Mouse (Mus musculus) intestine, embryonic 15.5 days (tissue): Measurements from ENCODE around the gene Dgkh. TPM values are rescaled to one million over a fixed set of nuclear protein-coding genes. Genes with fewer than 3 reads are reported as not detected.

ENCODE experiments used
- ATAC-seq: fragments of 200-750 bp; cut with Nextera tagmentation; 2 replicates; pipeline ENCODE4 v1.8.0; 2017; ENCODE audit warnings: moderate TSS enrichment, moderate library complexity
- H3K27ac ChIP-seq: fragments of 300-500 bp; sonication (generic); 2 replicates; pipeline ENCODE4 v1.5.1; 2015; ENCODE audit warnings: mild to moderate bottlenecking, inconsistent platforms
- H3K27me3 ChIP-seq: fragments of 300-500 bp; sonication (generic); replicated peaks from 2 replicates; pipeline ENCODE4 v1.6.1; 2015; ENCODE audit warnings: inconsistent platforms
- H3K36me3 ChIP-seq: fragments of 300-500 bp; sonication (generic); 2 replicates; pipeline ENCODE4 v1.6.1; 2015; ENCODE audit warnings: inconsistent platforms
- H3K4me1 ChIP-seq: fragments of 300-500 bp; sonication (generic); replicated peaks from 2 replicates; pipeline ENCODE4 v1.6.1; 2015; ENCODE audit warnings: inconsistent platforms
- H3K4me2 ChIP-seq: fragments of 300-500 bp; sonication (generic); replicated peaks from 2 replicates; pipeline ENCODE4 v1.6.1; 2015; ENCODE audit warnings: mild to moderate bottlenecking, inconsistent platforms
- H3K4me3 ChIP-seq: fragments of 300-500 bp; sonication (generic); replicated peaks from 2 replicates; pipeline ENCODE4 v1.5.1; 2015; ENCODE audit warnings: inconsistent platforms
- H3K9ac ChIP-seq: fragments of 300-500 bp; sonication (generic); 2 replicates; pipeline ENCODE4 v1.6.1; 2015; ENCODE audit warnings: inconsistent platforms
- H3K9me3 ChIP-seq: fragments of 300-500 bp; sonication (generic); 2 replicates; pipeline ENCODE4 v1.6.1; 2016; ENCODE audit warnings: inconsistent platforms
- WGBS: fragments of 180-500 bp; shearing (Covaris S2); methylation state at CpG from one replicate; pipeline ENCODE4 v1.1.7; 2015; 5-methylcytosine and 5-hydroxymethylcytosine counted together
- polyA plus RNA-seq: library from polyadenylated mRNA; unstranded; fragments of >200 nt; fragmentation: Nextera tagmentation; extraction: Ambion mirVana; gene quantifications from 2 replicates; pipeline ENCODE4 v1.2.1, GENCODE M21; 2015

The Dgkh gene
- polyA plus RNA-seq, 1 experiment from 2014 or later: 1.2 TPM

DNA sequence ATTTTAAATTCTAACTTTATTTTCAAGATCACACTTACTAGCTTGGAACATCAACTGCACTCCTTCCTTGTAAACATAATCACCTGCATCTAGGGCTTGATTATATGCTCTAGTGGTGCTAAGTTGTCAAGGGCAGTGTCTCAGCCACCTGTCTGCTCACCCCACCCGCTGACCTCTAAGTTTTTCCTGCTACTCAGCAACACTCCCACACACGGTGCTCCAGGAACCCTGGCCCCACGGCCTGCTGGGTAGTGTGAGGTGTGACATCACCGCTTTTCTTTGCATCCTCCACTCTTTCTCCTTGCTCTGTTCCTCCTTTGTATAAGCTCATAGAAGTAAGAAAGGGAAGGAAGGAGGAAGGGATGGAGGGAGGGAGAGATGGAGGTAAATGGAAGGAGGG is 21.9 kb downstream of the Dgkh start:
- Histone ChIP-seq H3K4me2 (no peak overlapping the region), H3K4me1 (no peaks in the 10 kb centered on the region), H3K36me3 (no peaks in the 10 kb centered on the region), H3K9ac (no peak overlapping the region), H3K4me3 (no peak overlapping the region), H3K27ac (no peak overlapping the region), H3K9me3 (no peaks in the 10 kb centered on the region), H3K27me3 (no peaks in the 10 kb centered on the region)
- 74% methylated on average over 4 of the region's 4 CpGs for WGBS
- no peak for ATAC-seq

DNA sequence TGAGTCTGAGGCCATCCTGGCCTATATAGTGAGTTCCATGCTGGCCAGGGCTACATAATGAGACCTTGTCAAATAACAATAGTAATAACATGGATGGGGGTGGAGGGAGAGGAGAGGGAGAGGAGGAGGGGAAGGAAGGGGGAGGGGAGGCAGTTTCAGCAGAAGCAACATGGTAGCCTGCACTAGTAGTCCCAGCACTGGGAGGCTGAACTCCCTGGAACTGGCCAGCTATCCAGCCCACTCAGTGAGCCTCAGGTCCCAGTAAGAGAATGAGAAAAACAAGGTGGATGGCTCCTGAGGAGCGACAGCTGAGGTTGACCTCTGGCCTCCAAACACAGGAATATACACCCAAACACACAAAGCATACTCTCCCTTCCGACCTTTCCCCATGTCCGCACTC is 27.0 kb downstream of the Dgkh start:
- no peaks in the 10 kb centered on the region for H3K9me3 ChIP-seq
- 0 out of 2 replicates have a peak, but pooled peaks cover 2% of the 10 kb centered on the region for H3K4me1 ChIP-seq
- no peaks in the 10 kb centered on the region for H3K27me3 ChIP-seq
- H3K4me3 ChIP-seq: no peak overlapping the region
- no peak overlapping the region for H3K27ac ChIP-seq
- no peak for ATAC-seq
- no peak overlapping the region for H3K4me2 ChIP-seq
- no peak overlapping the region for H3K9ac ChIP-seq
- WGBS: 81% methylated on average over 3 of the region's 3 CpGs
- no peaks in the 10 kb centered on the region for H3K36me3 ChIP-seq

- H3K9me3 ChIP-seq: no peaks in the 10 kb centered on the region
- H3K4me2 ChIP-seq: no peak overlapping the region
- no peak overlapping the region for H3K4me3 ChIP-seq
- ATAC-seq: no peak
- no peaks in the 10 kb centered on the region for H3K27me3 ChIP-seq
- no peak overlapping the region for H3K9ac ChIP-seq
- no peak overlapping the region for H3K27ac ChIP-seq
- H3K36me3 ChIP-seq: no peaks in the 10 kb centered on the region
- WGBS: 76% methylated on average over 4 of the region's 4 CpGs
- peaks cover 10% of the 10 kb centered on the region; the same call in 1 of the 2 replicates for H3K4me1 ChIP-seq
Measured at GRCm38 (mm10) chr14:78703989-78704388, 28.6 kb downstream of the Dgkh start.

- H3K4me3 ChIP-seq: no peak overlapping the region
- no peaks in the 10 kb centered on the region for H3K36me3 ChIP-seq
- WGBS: 84% methylated on average over 6 of the region's 6 CpGs
- H3K27me3 ChIP-seq: no peaks in the 10 kb centered on the region
- H3K27ac ChIP-seq: no peak overlapping the region
- H3K9me3 ChIP-seq: no peaks in the 10 kb centered on the region
- H3K4me1 ChIP-seq: peaks cover 10% of the 10 kb centered on the region; the same call in 1 of the 2 replicates
- no peak overlapping the region for H3K9ac ChIP-seq
- no peak overlapping the region for H3K4me2 ChIP-seq
- no peak for ATAC-seq
Measured at GRCm38 (mm10) chr14:78703361-78703760, 29.2 kb downstream of the Dgkh start.

DNA sequence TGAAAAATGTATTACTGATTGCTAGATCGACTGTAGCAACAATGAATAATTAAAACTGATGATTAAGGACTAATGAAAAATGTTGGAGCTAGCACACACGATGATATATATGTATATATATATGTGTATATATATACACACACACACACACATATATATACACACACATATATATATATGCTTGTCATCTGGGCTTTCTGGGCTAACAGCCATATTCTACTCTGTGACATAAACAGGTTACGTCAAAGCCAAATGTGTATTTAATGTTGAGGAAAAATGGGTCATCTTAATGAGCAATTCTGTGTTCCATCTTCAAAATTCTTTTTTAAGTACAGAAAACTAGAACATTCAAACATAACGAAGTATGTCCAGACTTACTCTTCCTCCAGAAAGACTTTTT is 30.5 kb downstream of the Dgkh start:
- Histone ChIP-seq H3K4me3 (no peak overlapping the region), H3K4me2 (no peak overlapping the region), H3K27ac (no peak overlapping the region), H3K9ac (no peak overlapping the region), H3K4me1 (peaks cover 10% of the 10 kb centered on the region; the same call in 1 of the 2 replicates), H3K36me3 (no peaks in the 10 kb centered on the region), H3K27me3 (no peaks in the 10 kb centered on the region), H3K9me3 (no peaks in the 10 kb centered on the region)
- no peak for ATAC-seq
- WGBS: 54% methylated on average over 4 of the region's 4 CpGs

- H3K36me3 ChIP-seq: no peaks in the 10 kb centered on the region
- no peak overlapping the region for H3K27ac ChIP-seq
- H3K4me1 ChIP-seq: peaks cover 10% of the 10 kb centered on the region; the same call in 1 of the 2 replicates
- H3K27me3 ChIP-seq: no peaks in the 10 kb centered on the region
- ATAC-seq: no peak
- no peaks in the 10 kb centered on the region for H3K9me3 ChIP-seq
- WGBS: 52% methylated on average over 8 of the region's 8 CpGs
- H3K4me3 ChIP-seq: no peak overlapping the region
- H3K9ac ChIP-seq: no peak overlapping the region
- H3K4me2 ChIP-seq: no peak overlapping the region
Measured at GRCm38 (mm10) chr14:78701501-78701900, 31.1 kb downstream of the Dgkh start.

DNA sequence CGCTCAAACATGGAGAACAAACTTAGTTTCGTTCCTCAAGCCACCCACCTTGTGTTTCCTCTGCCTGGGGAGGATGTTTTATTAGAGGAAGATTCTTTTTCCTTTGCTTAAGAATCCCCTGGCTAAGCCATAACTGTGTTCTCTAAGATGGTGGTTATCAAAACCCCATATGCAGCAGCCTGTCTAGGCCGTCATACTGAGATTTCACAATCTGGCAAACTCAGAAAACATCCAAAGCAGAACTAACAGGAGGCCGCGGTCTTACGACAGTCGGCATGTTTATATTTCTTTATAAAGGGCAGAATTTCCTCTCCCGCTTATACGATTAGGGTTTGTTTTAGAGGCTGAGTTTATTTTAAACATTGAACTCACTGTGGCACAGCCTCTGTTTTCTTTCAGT is 31.5 kb downstream of the Dgkh start:
- Histone ChIP-seq H3K9ac (no peak overlapping the region), H3K27me3 (no peaks in the 10 kb centered on the region), H3K4me2 (no peak overlapping the region), H3K36me3 (no peaks in the 10 kb centered on the region), H3K4me3 (no peak overlapping the region), H3K9me3 (no peaks in the 10 kb centered on the region), H3K4me1 (peaks cover 10% of the 10 kb centered on the region; the same call in 1 of the 2 replicates), H3K27ac (no peak overlapping the region)
- 43% methylated on average over 9 of the region's 9 CpGs for WGBS
- ATAC-seq: no peak

DNA sequence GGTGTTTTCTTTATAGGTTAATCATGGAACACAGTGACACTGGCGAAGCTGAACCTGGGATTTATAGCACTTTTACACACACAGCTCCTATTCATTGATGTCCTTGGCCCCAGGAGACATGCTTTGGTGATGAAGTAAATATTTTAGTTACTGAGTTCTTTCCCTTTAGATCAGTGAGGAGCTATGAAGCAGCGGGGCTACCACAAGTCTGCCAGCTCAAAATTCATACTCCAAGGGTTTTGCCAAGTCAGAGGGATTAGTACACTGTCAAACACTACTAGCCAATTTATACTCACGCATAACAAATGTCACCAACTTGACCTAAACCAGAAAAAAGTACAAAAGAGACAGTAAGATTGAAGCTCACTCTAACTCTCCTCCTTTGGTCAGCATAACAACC is 32.9 kb downstream of the Dgkh start:
- no peaks in the 10 kb centered on the region for H3K36me3 ChIP-seq
- 62% methylated on average over 3 of the region's 3 CpGs for WGBS
- H3K4me2 ChIP-seq: no peak overlapping the region
- peaks cover 10% of the 10 kb centered on the region; the same call in 1 of the 2 replicates for H3K4me1 ChIP-seq
- no peak for ATAC-seq
- H3K9me3 ChIP-seq: no peaks in the 10 kb centered on the region
- no peaks in the 10 kb centered on the region for H3K27me3 ChIP-seq
- no peak overlapping the region for H3K9ac ChIP-seq
- H3K27ac ChIP-seq: no peak overlapping the region
- H3K4me3 ChIP-seq: no peak overlapping the region

- Histone ChIP-seq H3K4me1 (peaks cover 10% of the 10 kb centered on the region; the same call in 1 of the 2 replicates), H3K9ac (no peak overlapping the region), H3K27ac (no peak overlapping the region), H3K9me3 (no peaks in the 10 kb centered on the region), H3K36me3 (no peaks in the 10 kb centered on the region), H3K4me2 (no peak overlapping the region), H3K4me3 (no peak overlapping the region), H3K27me3 (no peaks in the 10 kb centered on the region)
- WGBS: 67% methylated on average over 5 of the region's 5 CpGs
- no peak for ATAC-seq
Measured at GRCm38 (mm10) chr14:78699196-78699595, 33.4 kb downstream of the Dgkh start.

DNA sequence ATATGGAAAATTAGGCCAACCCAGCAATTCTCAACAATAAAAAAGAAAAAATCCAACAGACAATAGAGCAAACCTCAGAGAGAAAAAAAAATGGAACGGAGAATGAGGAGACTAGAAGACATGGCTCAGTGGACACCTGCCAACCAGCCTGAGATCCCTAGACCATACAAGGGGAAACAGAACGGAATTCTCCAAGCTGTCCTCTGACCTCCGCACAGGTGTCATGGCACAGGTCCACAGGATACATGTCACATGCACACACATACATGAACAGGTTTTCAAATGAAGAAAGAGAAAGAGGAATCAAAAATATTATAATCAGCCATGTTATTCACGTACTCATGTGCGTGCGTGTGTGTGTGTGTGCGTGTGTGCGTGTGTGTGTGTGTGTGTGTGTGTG is 38.5 kb downstream of the Dgkh start:
- no peaks in the 10 kb centered on the region for H3K9me3 ChIP-seq
- no peak overlapping the region for H3K4me2 ChIP-seq
- WGBS: 93% methylated on average over 8 of the region's 8 CpGs
- H3K4me1 ChIP-seq: no peaks in the 10 kb centered on the region
- no peaks in the 10 kb centered on the region for H3K36me3 ChIP-seq
- H3K27me3 ChIP-seq: no peaks in the 10 kb centered on the region
- no peak overlapping the region for H3K27ac ChIP-seq
- ATAC-seq: no peak
- H3K4me3 ChIP-seq: no peak overlapping the region
- H3K9ac ChIP-seq: no peak overlapping the region

DNA sequence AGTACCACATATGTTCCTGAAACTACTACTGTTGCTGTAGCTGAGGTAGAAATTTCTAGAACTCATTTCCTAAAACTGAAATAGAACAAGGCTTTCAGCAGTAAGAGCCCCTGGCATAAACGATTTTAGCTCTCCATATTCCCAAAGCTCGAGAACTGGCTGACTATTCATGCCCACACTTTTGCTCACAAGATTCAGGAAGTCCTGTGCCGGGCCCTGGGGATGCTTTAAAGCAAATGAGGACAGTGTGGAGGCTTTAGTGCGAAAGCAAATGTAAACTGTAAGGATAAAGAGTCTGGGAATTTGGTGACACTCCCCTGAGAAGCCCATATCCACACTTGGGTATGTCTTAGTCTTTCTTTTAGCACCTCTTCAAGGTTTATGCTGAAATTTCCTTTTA is 40.0 kb downstream of the Dgkh start:
- Histone ChIP-seq H3K9me3 (no peaks in the 10 kb centered on the region), H3K4me2 (no peak overlapping the region), H3K27ac (no peak overlapping the region), H3K4me1 (no peaks in the 10 kb centered on the region), H3K27me3 (no peaks in the 10 kb centered on the region), H3K4me3 (no peak overlapping the region), H3K36me3 (no peaks in the 10 kb centered on the region), H3K9ac (no peak overlapping the region)
- ATAC-seq: no peak
- 48% methylated on average over 4 of the region's 4 CpGs for WGBS

DNA sequence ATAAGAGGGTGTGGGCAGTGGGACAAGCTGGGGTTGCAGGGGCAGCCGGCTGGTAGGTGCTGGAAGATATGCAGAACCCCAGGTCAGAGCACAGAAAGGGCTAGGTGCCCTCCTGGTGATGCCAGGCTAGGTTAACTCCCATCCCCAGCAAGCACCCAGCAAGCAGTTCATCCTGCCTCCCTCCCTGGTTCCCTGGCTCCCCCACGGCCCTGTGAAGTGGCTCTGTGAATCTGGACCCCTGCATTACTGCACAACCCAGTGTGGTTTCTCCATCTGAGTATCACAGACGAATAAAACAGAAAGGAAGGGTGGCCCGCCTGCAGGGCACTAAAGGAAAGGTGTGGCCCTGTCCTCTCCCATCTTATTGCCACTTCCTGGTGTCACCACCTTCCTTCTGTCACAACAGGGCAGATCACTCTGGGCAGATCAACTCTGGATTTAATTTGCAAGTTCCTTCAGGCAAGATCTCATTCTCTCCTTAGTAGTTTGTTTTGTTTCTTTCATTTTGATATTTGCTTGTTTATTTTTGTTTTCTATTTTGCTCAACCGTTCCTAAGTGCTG is 40.6 kb downstream of the Dgkh start:
- H3K36me3 ChIP-seq: no peaks in the 10 kb centered on the region
- H3K9ac ChIP-seq: no peak overlapping the region
- no peak overlapping the region for H3K4me2 ChIP-seq
- H3K27me3 ChIP-seq: no peaks in the 10 kb centered on the region
- H3K27ac ChIP-seq: no peak overlapping the region
- WGBS: 64% methylated on average over 5 of the region's 5 CpGs
- H3K9me3 ChIP-seq: no peaks in the 10 kb centered on the region
- H3K4me3 ChIP-seq: no peak overlapping the region
- ATAC-seq: no peak
- no peaks in the 10 kb centered on the region for H3K4me1 ChIP-seq

- no peak overlapping the region for H3K27ac ChIP-seq
- no peak overlapping the region for H3K4me3 ChIP-seq
- no peaks in the 10 kb centered on the region for H3K9me3 ChIP-seq
- H3K36me3 ChIP-seq: no peaks in the 10 kb centered on the region
- ATAC-seq: no peak
- no peak overlapping the region for H3K4me2 ChIP-seq
- no peak overlapping the region for H3K9ac ChIP-seq
- no peaks in the 10 kb centered on the region for H3K4me1 ChIP-seq
- 49% methylated on average over 1 of the region's 1 CpGs for WGBS
- H3K27me3 ChIP-seq: no peaks in the 10 kb centered on the region
Measured at GRCm38 (mm10) chr14:78690883-78691282, 41.7 kb downstream of the Dgkh start.
